Mouse (Mus musculus) thymus, adult 2 months (tissue): ENCODE data around the gene Smco4. TPM values are rescaled to one million over a fixed set of nuclear protein-coding genes. Genes with fewer than 3 reads are reported as not detected.
"Not testable (repeated sequence)": the region's sequence is repeated elsewhere in the genome, so short reads cannot be mapped to it uniquely, and the experiment has no call there.

ENCODE experiments used
- DNase-seq: peaks from one replicate; pipeline ENCODE4 v3.0.0; 2021
- H3K27ac ChIP-seq: fragments of 200-500 bp; 2 replicates; pipeline ENCODE4 v1.5.1; 2012; ENCODE audit warnings: low read length, control low read depth; ENCODE audit not compliant: control insufficient read depth, insufficient read depth
- H3K27me3 ChIP-seq: fragments of 200-500 bp; 2 replicates; pipeline ENCODE4 v1.6.1; 2012; ENCODE audit warnings: mild to moderate bottlenecking, low read length, moderate library complexity, mixed read lengths; ENCODE audit not compliant: control insufficient read depth, insufficient read depth
- H3K36me3 ChIP-seq: fragments of 200-500 bp; 2 replicates; pipeline ENCODE4 v1.6.1; 2012; ENCODE audit warnings: mild to moderate bottlenecking, low read length, moderate library complexity; ENCODE audit not compliant: control insufficient read depth, insufficient read depth
- H3K4me1 ChIP-seq: fragments of 200-500 bp; replicated peaks from 2 replicates; pipeline ENCODE4 v1.6.1; 2012; ENCODE audit warnings: low read length; ENCODE audit not compliant: control insufficient read depth, insufficient read depth
- H3K4me3 ChIP-seq: fragments of 200-500 bp; 2 replicates; pipeline ENCODE4 v1.5.1; 2012; ENCODE audit warnings: mild to moderate bottlenecking, low read length, control low read depth, moderate library complexity; ENCODE audit not compliant: control insufficient read depth, insufficient read depth
- CTCF ChIP-seq: fragments of 200-500 bp; IDR thresholded peaks from 2 replicates; pipeline ENCODE4 v1.5.1; 2012; ENCODE audit warnings: mild to moderate bottlenecking, control low read depth, low read length, moderate library complexity, borderline replicate concordance; ENCODE audit not compliant: control insufficient read depth, poor library complexity, insufficient read depth; ENCODE audit errors: extremely low read depth
- POLR2A ChIP-seq: fragments of 200-500 bp; IDR thresholded peaks from 2 replicates; pipeline ENCODE4 v1.6.1; 2012; ENCODE audit warnings: mild to moderate bottlenecking, low read length, control low read depth, moderate library complexity; ENCODE audit not compliant: control insufficient read depth, poor library complexity, insufficient read depth; ENCODE audit errors: extremely low read depth
- WGBS: fragments of 180-500 bp; shearing (Covaris S2); methylation state at CpG from one replicate; pipeline ENCODE4 v1.1.7; 2018; 5-methylcytosine and 5-hydroxymethylcytosine counted together
- polyA plus RNA-seq: library from polyadenylated mRNA; depleted of rRNA; stranded (reverse); fragments of >200 nt; gene quantifications from 2 replicates; pipeline ENCODE4 v1.2.3, GENCODE M21; 2012

The Smco4 gene
- polyA plus RNA-seq, 1 experiment, result 8.8 TPM

- Histone ChIP-seq H3K4me3 (no peak overlapping the region), H3K27ac (no peak overlapping the region), H3K27me3 (no peaks in the 10 kb centered on the region), H3K36me3 (no peaks in the 10 kb centered on the region), H3K4me1 (peaks cover 10% of the 10 kb centered on the region)
- 96% methylated on average over 5 of the region's 5 CpGs for WGBS
- DNase-seq, result no peak
- TF ChIP-seq CTCF, result no peak
- TF ChIP-seq POLR2A, result no peak
Observed at GRCm38 (mm10) chr9:15536861-15537426, 43.7 kb downstream of the Smco4 start.

- H3K4me3 ChIP-seq, result no peak overlapping the region
- TF ChIP-seq CTCF, result no peak
- TF ChIP-seq POLR2A, result no peak
- peaks cover 12% of the 10 kb centered on the region for H3K4me1 ChIP-seq
- WGBS, result 98% methylated on average over 3 of the region's 3 CpGs
- no peaks in the 10 kb centered on the region for H3K27me3 ChIP-seq
- no peak overlapping the region for H3K27ac ChIP-seq
- H3K36me3 ChIP-seq, result no peaks in the 10 kb centered on the region
- DNase-seq, result no peak
Observed at GRCm38 (mm10) chr9:15537455-15538048, 44.3 kb downstream of the Smco4 start.

- no peak for DNase-seq
- Histone ChIP-seq H3K36me3 (no peaks in the 10 kb centered on the region), H3K27me3 (no peaks in the 10 kb centered on the region), H3K4me3 (no peak overlapping the region), H3K27ac (no peak overlapping the region), H3K4me1 (peaks cover 4% of the 10 kb centered on the region)
- 79% methylated on average over 8 of the region's 8 CpGs for WGBS
- TF ChIP-seq POLR2A, result no peak
Observed at GRCm38 (mm10) chr9:15538979-15539533, 45.8 kb downstream of the Smco4 start.

GRCm38 (mm10) chr9:15541735-15542354 is 48.6 kb downstream of the Smco4 start:
- DNase-seq, result no peak
- Histone ChIP-seq H3K4me3 (no peak overlapping the region), H3K4me1 (peaks cover 3% of the 10 kb centered on the region; the same call in 1 of the 2 replicates), H3K27me3 (no peaks in the 10 kb centered on the region), H3K36me3 (no peaks in the 10 kb centered on the region), H3K27ac (no peak overlapping the region)
- TF ChIP-seq POLR2A (no peak), CTCF (no peak)
- WGBS, result 37% methylated on average over 5 of the region's 5 CpGs

- Histone ChIP-seq H3K27me3 (no peaks in the 10 kb centered on the region), H3K36me3 (no peaks in the 10 kb centered on the region), H3K27ac (no peak overlapping the region; the same call in 1 of the 2 replicates), H3K4me3 (no peak overlapping the region), H3K4me1 (peaks cover 2% of the 10 kb centered on the region; the same call in 1 of the 2 replicates)
- no peak for DNase-seq
- TF ChIP-seq POLR2A, result no peak
- no peak for TF ChIP-seq CTCF
- 26% methylated on average over 4 of the region's 4 CpGs for WGBS
Observed at GRCm38 (mm10) chr9:15550461-15550961, 57.3 kb downstream of the Smco4 start.

- not testable (repeated sequence) for H3K4me3 ChIP-seq, H3K36me3 ChIP-seq, H3K27me3 ChIP-seq, DNase-seq, H3K4me1 ChIP-seq
- H3K27ac ChIP-seq, result peak overlapping the region; percentile 40; the same call in 1 of the 2 replicates
- WGBS, result 91% methylated on average over 6 of the region's 6 CpGs
Observed at GRCm38 (mm10) chr9:15551073-15551472, 57.8 kb downstream of the Smco4 start.
